Mouse (Mus musculus) liver, embryonic 13.5 days (tissue): ENCODE measurements around the gene Rbm44. TPM values are rescaled to one million over a fixed set of nuclear protein-coding genes. Genes with fewer than 3 reads are reported as not detected.

Source experiments
- ATAC-seq: fragments of 200-750 bp; cut with Nextera tagmentation; 2 replicates; pipeline ENCODE4 v1.8.0; 2017; ENCODE audit warnings: low read depth, mild to moderate bottlenecking, moderate number of reproducible peaks, moderate library complexity
- DNase-seq: peaks from one replicate; pipeline ENCODE4 v3.0.0; 2022
- H3K27ac ChIP-seq: fragments of 300-500 bp; sonication (generic); 2 replicates; pipeline ENCODE4 v1.5.1; 2015; ENCODE audit warnings: moderate library complexity, mild to moderate bottlenecking, inconsistent platforms
- H3K27me3 ChIP-seq: fragments of 300-500 bp; sonication (generic); 2 replicates; pipeline ENCODE4 v1.6.1; 2015; ENCODE audit warnings: mild to moderate bottlenecking, inconsistent platforms
- H3K36me3 ChIP-seq: fragments of 300-500 bp; sonication (generic); 2 replicates; pipeline ENCODE4 v1.6.1; 2015; ENCODE audit warnings: mild to moderate bottlenecking, inconsistent platforms
- H3K4me1 ChIP-seq: fragments of 300-500 bp; sonication (generic); replicated peaks from 2 replicates; pipeline ENCODE4 v1.6.1; 2015; ENCODE audit warnings: inconsistent platforms
- H3K4me2 ChIP-seq: fragments of 300-500 bp; sonication (generic); 2 replicates; pipeline ENCODE4 v1.6.1; 2015; ENCODE audit warnings: inconsistent platforms, mild to moderate bottlenecking, moderate library complexity
- H3K4me3 ChIP-seq: fragments of 300-500 bp; sonication (generic); replicated peaks from 2 replicates; pipeline ENCODE4 v1.5.1; 2015; ENCODE audit warnings: mild to moderate bottlenecking, inconsistent platforms
- H3K9ac ChIP-seq: fragments of 300-500 bp; sonication (generic); 2 replicates; pipeline ENCODE4 v1.6.1; 2015; ENCODE audit warnings: mild to moderate bottlenecking, inconsistent platforms
- H3K9me3 ChIP-seq: fragments of 300-500 bp; sonication (generic); replicated peaks from 2 replicates; pipeline ENCODE4 v1.6.1; 2016; ENCODE audit warnings: inconsistent platforms
- whole genome bisulfite sequencing: fragments of 180-500 bp; shearing (Covaris S2); methylation state at CpG from one replicate; pipeline ENCODE4 v1.1.7; 2015; ENCODE audit not compliant: insufficient replicate concordance; 5-methylcytosine and 5-hydroxymethylcytosine counted together
- polyA plus RNA-seq: library from polyadenylated mRNA; unstranded; fragments of >200 nt; fragmentation: Nextera tagmentation; extraction: Ambion mirVana; gene quantifications from 2 replicates; pipeline ENCODE4 v1.2.1, GENCODE M21; 2015

The Rbm44 gene
- 1.2 and 1.8 TPM in 2 replicates for polyA plus RNA-seq

DNA sequence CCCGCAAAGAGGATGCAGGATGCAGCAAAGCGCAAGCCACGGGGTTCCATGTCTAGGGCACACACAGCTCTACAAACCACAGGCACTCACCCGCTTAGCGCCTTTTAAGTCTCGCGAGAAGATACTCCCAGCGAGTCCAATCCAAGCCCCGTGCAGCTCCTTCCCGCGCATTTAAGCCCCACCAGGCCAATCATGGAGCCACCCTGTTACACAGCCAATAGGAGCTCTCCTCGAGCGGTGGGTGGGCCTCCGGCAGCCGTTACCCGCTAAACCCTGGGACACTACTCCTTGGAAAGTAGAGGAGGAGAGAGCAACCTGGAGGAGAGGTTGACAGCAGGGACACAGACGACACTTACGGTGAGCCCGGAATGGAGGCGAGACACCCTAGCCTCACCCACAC lies at the start of gene Rbm44:
TSS of gene Rbm44 (plus strand) at position 277 of the 400 bp plus-strand sequence.
- Histone ChIP-seq H3K4me3 (peak within 1 kb of the TSS; percentile 19), H3K9ac (no peak within 1 kb of the TSS), H3K4me2 (peak within 1 kb of the TSS; percentile 28), H3K4me1 (no peaks in the 10 kb centered on the region), H3K36me3 (no peaks in the 10 kb centered on the region), H3K9me3 (no peaks in the 10 kb centered on the region), H3K27me3 (no peaks in the 10 kb centered on the region), H3K27ac (no peak within 1 kb of the TSS)
- 61% methylated on average over 20 of the region's 20 CpGs for WGBS
- no peak for DNase-seq
- peak; percentile 82 for ATAC-seq

DNA sequence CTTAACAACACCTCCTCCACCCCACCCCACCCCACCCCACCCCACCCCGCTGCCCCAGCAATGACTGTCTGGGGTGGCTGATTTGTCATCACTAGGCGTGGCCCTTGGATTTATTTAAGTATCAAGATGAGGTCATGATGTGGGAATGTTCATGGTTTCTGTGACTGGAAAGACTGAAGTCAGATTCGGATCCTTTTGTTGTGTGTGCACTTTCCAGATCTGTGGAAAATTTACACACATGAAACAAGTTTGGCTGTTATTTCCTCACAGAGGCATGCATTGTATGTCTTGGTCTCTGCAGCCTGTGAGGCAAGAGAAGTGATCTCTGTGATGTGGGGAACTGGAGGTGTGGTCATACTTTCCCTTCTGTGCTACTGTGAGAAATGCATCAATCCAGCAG lies 49.6 kb upstream of the Rbm44 start:
- peaks cover 31% of the 10 kb centered on the region for H3K4me1 ChIP-seq
- 55% methylated on average over 3 of the region's 3 CpGs for WGBS
- no peak for DNase-seq
- H3K4me2 ChIP-seq, result no peak overlapping the region
- no peak for ATAC-seq
- no peak overlapping the region for H3K27ac ChIP-seq
- no peaks in the 10 kb centered on the region for H3K9me3 ChIP-seq
- no peak overlapping the region for H3K4me3 ChIP-seq
- no peaks in the 10 kb centered on the region for H3K27me3 ChIP-seq
- no peak overlapping the region for H3K9ac ChIP-seq
- no peaks in the 10 kb centered on the region for H3K36me3 ChIP-seq

- no peak overlapping the region for H3K4me3 ChIP-seq
- no peak overlapping the region for H3K27ac ChIP-seq
- no peaks in the 10 kb centered on the region for H3K27me3 ChIP-seq
- no peaks in the 10 kb centered on the region for H3K9me3 ChIP-seq
- 63% methylated on average over 1 of the region's 1 CpGs for WGBS
- no peak for ATAC-seq
- DNase-seq, result no peak
- no peak overlapping the region for H3K9ac ChIP-seq
- H3K36me3 ChIP-seq, result no peaks in the 10 kb centered on the region
- no peak overlapping the region for H3K4me2 ChIP-seq
- peaks cover 29% of the 10 kb centered on the region for H3K4me1 ChIP-seq
Observed at GRCm38 (mm10) chr1:91095853-91096252, 49.0 kb upstream of the Rbm44 start.

DNA sequence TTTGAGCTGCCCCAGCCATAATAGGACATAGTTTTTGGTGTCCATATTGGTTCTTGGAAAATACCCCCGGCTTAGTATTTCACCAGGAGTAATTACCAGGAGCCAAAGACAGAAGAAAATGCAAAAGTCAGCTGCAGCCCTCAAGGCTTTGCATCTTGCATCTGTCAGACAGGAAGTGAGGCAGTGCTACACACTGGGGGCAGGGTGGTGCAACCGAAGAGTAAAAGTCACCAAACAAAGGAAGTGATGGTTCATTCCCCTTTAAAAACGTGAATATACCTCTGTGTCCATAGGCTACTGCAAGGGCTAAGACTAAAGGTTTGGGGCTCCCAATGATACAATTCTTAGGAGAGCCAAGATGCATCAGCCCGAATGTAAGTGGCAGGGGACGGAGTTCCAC lies 48.4 kb upstream of the Rbm44 start:
- H3K9me3 ChIP-seq, result no peaks in the 10 kb centered on the region
- no peak overlapping the region for H3K4me3 ChIP-seq
- no peak for DNase-seq
- no peak overlapping the region for H3K9ac ChIP-seq
- peaks cover 29% of the 10 kb centered on the region for H3K4me1 ChIP-seq
- no peak overlapping the region for H3K27ac ChIP-seq
- 38% methylated on average over 5 of the region's 5 CpGs for WGBS
- H3K27me3 ChIP-seq, result no peaks in the 10 kb centered on the region
- no peak for ATAC-seq
- no peaks in the 10 kb centered on the region for H3K36me3 ChIP-seq
- H3K4me2 ChIP-seq, result no peak overlapping the region

DNA sequence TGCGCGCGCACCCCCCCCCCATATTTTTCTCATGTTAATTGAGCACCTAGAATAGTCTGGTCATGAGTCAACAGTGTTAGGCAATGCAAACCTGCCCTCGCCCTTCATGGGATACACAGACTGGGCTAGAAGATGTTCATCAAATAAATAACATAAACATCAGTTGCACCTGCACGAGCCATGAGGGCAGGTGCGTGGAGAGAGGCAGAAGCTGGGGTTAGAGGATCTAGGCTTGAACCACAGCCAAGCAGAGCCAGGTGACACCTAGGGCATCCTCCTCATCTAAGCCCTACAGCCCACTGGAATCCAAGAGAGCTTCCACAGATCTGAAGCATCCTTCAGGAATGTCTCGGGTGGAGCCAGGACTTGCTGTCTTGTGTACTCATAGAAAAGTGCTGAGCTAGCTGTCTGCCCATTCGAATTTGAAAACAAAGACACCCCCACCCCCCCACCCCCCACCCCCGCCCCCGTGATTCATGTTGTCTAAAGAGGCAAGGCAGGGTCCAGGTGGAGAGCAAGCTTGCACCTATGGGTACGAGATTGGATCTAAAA lies 47.5 kb upstream of the Rbm44 start:
- Histone ChIP-seq H3K4me1 (peaks cover 27% of the 10 kb centered on the region), H3K4me3 (no peak overlapping the region), H3K9me3 (no peaks in the 10 kb centered on the region), H3K27me3 (no peaks in the 10 kb centered on the region), H3K36me3 (no peaks in the 10 kb centered on the region), H3K4me2 (no peak overlapping the region), H3K9ac (no peak overlapping the region), H3K27ac (no peak overlapping the region)
- 73% methylated on average over 11 of the region's 11 CpGs for WGBS
- no peak for ATAC-seq
- DNase-seq, result no peak

GRCm38 (mm10) chr1:91098887-91099286 lies 46.0 kb upstream of the Rbm44 start:
- no peak overlapping the region for H3K9ac ChIP-seq
- no peak for ATAC-seq
- H3K4me2 ChIP-seq, result no peak overlapping the region
- H3K27ac ChIP-seq, result no peak overlapping the region
- DNase-seq, result peak; percentile 33
- WGBS, result 16% methylated on average over 6 of the region's 6 CpGs
- peaks cover 24% of the 10 kb centered on the region for H3K4me1 ChIP-seq
- no peak overlapping the region for H3K4me3 ChIP-seq
- H3K36me3 ChIP-seq, result peaks cover 7% of the 10 kb centered on the region; the same call in 1 of the 2 replicates
- no peaks in the 10 kb centered on the region for H3K9me3 ChIP-seq
- H3K27me3 ChIP-seq, result no peaks in the 10 kb centered on the region

- Histone ChIP-seq H3K36me3 (peaks cover 22% of the 10 kb centered on the region), H3K27ac (0 out of 2 replicates have a peak overlapping the region, but pooled peaks have one; percentile 32), H3K4me1 (peaks cover 3% of the 10 kb centered on the region), H3K4me2 (no peak overlapping the region), H3K4me3 (no peak overlapping the region), H3K9me3 (no peaks in the 10 kb centered on the region), H3K27me3 (no peaks in the 10 kb centered on the region), H3K9ac (no peak overlapping the region)
- DNase-seq (no peak), ATAC-seq (peak; percentile 67)
- WGBS, result 65% methylated on average over 11 of the region's 11 CpGs
Observed at GRCm38 (mm10) chr1:91101709-91102440, 43.0 kb upstream of the Rbm44 start.

DNA sequence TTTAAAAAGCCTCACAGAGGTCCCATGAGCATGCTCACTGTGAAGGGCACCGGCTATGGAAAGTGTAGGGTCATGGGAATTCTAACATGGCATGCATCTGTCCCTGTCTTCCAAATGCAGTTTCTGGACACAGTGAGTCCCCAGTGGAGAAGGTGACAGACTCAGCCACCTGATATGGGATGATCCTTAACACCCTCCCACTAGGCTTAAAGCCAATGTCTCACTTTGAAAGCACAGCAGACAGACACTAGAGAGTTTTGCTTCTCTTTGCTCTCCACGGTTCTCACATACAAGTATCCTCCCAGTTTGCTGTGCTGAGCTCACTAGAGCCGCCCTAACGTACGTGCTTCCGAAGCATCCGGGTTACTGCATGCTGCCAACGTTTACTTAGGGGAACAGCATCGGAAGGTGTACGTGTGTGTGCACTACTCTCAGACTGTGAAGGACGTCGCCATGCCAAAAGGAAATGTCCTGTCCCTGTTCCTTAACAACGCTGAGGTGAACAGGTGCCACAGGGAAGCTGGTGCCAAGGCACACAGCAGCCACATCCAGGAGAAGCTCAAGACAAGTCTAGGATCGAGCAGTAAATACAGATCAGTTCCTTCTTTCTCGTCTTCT lies 41.4 kb upstream of the Rbm44 start:
- no peak overlapping the region for H3K27ac ChIP-seq
- H3K4me2 ChIP-seq, result no peak overlapping the region
- H3K9ac ChIP-seq, result no peak overlapping the region
- no peaks in the 10 kb centered on the region for H3K9me3 ChIP-seq
- ATAC-seq (no peak), DNase-seq (no peak)
- H3K4me3 ChIP-seq, result no peak overlapping the region
- peaks cover 3% of the 10 kb centered on the region for H3K4me1 ChIP-seq
- H3K36me3 ChIP-seq, result peaks cover 29% of the 10 kb centered on the region
- WGBS, result 82% methylated on average over 15 of the region's 15 CpGs
- H3K27me3 ChIP-seq, result no peaks in the 10 kb centered on the region

- Histone ChIP-seq H3K4me3 (no peak overlapping the region), H3K4me1 (no peaks in the 10 kb centered on the region), H3K9me3 (no peaks in the 10 kb centered on the region), H3K27me3 (no peaks in the 10 kb centered on the region), H3K36me3 (peaks cover 37% of the 10 kb centered on the region), H3K9ac (no peak overlapping the region), H3K4me2 (no peak overlapping the region), H3K27ac (no peak overlapping the region)
- DNase-seq (no peak), ATAC-seq (no peak)
- WGBS, result 59% methylated on average over 5 of the region's 5 CpGs
Observed at GRCm38 (mm10) chr1:91107548-91107947, 37.3 kb upstream of the Rbm44 start.

- no peak for ATAC-seq
Observed at GRCm38 (mm10) chr1:91109302-91109701, 35.6 kb upstream of the Rbm44 start.

DNA sequence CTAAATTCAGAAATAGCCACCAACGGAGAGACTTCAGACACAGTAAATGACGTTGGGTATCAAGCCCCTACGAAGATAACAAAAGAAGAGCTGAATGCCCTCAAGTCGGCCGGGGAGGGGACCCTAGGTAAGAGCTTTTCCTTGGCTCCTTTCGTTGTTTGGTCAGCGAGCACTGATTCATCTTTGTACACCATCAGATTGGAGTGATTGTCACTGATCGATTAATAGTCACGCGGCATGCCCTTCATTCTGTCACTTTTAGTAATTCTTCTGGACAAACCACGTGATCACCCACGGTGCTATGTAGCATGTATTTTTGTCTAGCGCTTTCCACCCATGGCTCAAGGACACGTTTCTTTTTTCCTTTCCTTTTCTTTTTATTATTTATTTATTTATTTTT lies 32.7 kb upstream of the Rbm44 start:
- DNase-seq, result no peak
- H3K4me3 ChIP-seq, result no peak overlapping the region
- no peak overlapping the region for H3K27ac ChIP-seq
- H3K4me1 ChIP-seq, result no peaks in the 10 kb centered on the region
- no peak overlapping the region for H3K4me2 ChIP-seq
- 83% methylated on average over 14 of the region's 14 CpGs for WGBS
- no peak for ATAC-seq
- no peaks in the 10 kb centered on the region for H3K9me3 ChIP-seq
- peaks cover 23% of the 10 kb centered on the region for H3K36me3 ChIP-seq
- no peak overlapping the region for H3K9ac ChIP-seq
- H3K27me3 ChIP-seq, result no peaks in the 10 kb centered on the region

More at GRCm38 (mm10) chr1:91109302-91109701, 35.6 kb upstream of the Rbm44 start:
- Histone ChIP-seq H3K27me3 (no peaks in the 10 kb centered on the region), H3K9ac (no peak overlapping the region), H3K4me3 (no peak overlapping the region), H3K36me3 (peaks cover 36% of the 10 kb centered on the region), H3K9me3 (no peaks in the 10 kb centered on the region), H3K27ac (no peak overlapping the region), H3K4me1 (no peaks in the 10 kb centered on the region), H3K4me2 (no peak overlapping the region)
- 54% methylated on average over 4 of the region's 4 CpGs for WGBS
- DNase-seq, result no peak
